Mouse (Mus musculus): ENCODE data around the gene Rnasel. TPM values are rescaled to one million over a fixed set of nuclear protein-coding genes. Genes with fewer than 3 reads are reported as not detected.
A peak's percentile ranks its signal among the peaks of the same experiment; 100 is the strongest.
"Not testable (repeated sequence)": the region's sequence is repeated elsewhere in the genome, so short reads cannot be mapped to it uniquely, and the experiment has no call there.

Gene Rnasel
- polyA plus RNA-seq, 1 experiment from 2014 or later, result 15.5 TPM

- Histone ChIP-seq H3K4me2 (peak overlapping the region; percentile 57), H3K9ac (no peak overlapping the region), H3K36me3 (no peaks in the 10 kb centered on the region), H3K4me1 (peaks cover 16% of the 10 kb centered on the region), H3K9me3 (no peaks in the 10 kb centered on the region), H3K4me3 (replicated peaks) (peak overlapping the region; percentile 32), H3K27me3 (replicated peaks) (no peaks in the 10 kb centered on the region), H3K27ac (peak overlapping the region; percentile 73)
- peak; percentile 37; the same call in 1 of the 2 replicates for ATAC-seq (ENCODE audit: insufficient read depth, low FRiP score, low read depth)
- WGBS, result 27% methylated on average over 13 of the region's 13 CpGs
These were observed 2.6 kb downstream of the Rnasel start for GRCm38 (mm10) chr1:153751763-153752301.

GRCm38 (mm10) chr1:153752521-153752920, 3.3 kb downstream of the Rnasel start:
- Histone ChIP-seq H3K27ac (peak overlapping the region; percentile 73; the same call in 1 of the 2 replicates), H3K9ac (no peak overlapping the region)
- 73% methylated on average over 6 of the region's 6 CpGs for WGBS

GRCm38 (mm10) chr1:153753725-153754464, 4.7 kb downstream of the Rnasel start:
- Histone ChIP-seq H3K36me3 (no peaks in the 10 kb centered on the region), H3K27ac (no peak overlapping the region), H3K9me3 (no peaks in the 10 kb centered on the region), H3K9ac (no peak overlapping the region), H3K4me1 (peaks cover 11% of the 10 kb centered on the region), H3K4me3 (replicated peaks) (no peak overlapping the region), H3K4me2 (no peak overlapping the region), H3K27me3 (replicated peaks) (no peaks in the 10 kb centered on the region)
- WGBS, result 66% methylated on average over 25 of the region's 25 CpGs
- no peak for ATAC-seq (ENCODE audit: insufficient read depth, low FRiP score, low read depth)

More at GRCm38 (mm10) chr1:153752521-153752920, 3.3 kb downstream of the Rnasel start:
- H3K9me3 ChIP-seq, result no peaks in the 10 kb centered on the region
- H3K36me3 ChIP-seq, result no peaks in the 10 kb centered on the region
- H3K4me2 ChIP-seq, result peak overlapping the region; percentile 57
- no peak for ATAC-seq (ENCODE audit: insufficient read depth, low FRiP score, low read depth)
- peak overlapping the region; percentile 32 for H3K4me3 ChIP-seq (replicated peaks)
- peaks cover 16% of the 10 kb centered on the region for H3K4me1 ChIP-seq
- no peaks in the 10 kb centered on the region for H3K27me3 ChIP-seq (replicated peaks)

GRCm38 (mm10) chr1:153764136-153764535, 14.9 kb downstream of the Rnasel start:
- Histone ChIP-seq H3K4me1 (no peaks in the 10 kb centered on the region), H3K36me3 (no peaks in the 10 kb centered on the region), H3K27ac (no peak overlapping the region), H3K4me3 (replicated peaks) (no peak overlapping the region), H3K4me2 (no peak overlapping the region), H3K9me3 (no peaks in the 10 kb centered on the region), H3K27me3 (replicated peaks) (no peaks in the 10 kb centered on the region), H3K9ac (no peak overlapping the region)
- ATAC-seq (ENCODE audit: insufficient read depth, low FRiP score, low read depth), result no peak
- 86% methylated on average over 11 of the region's 11 CpGs for WGBS

GRCm38 (mm10) chr1:153766298-153766697, 17.1 kb downstream of the Rnasel start:
- Histone ChIP-seq H3K4me2 (no peak overlapping the region), H3K27me3 (replicated peaks) (no peaks in the 10 kb centered on the region), H3K4me3 (replicated peaks) (no peak overlapping the region), H3K9ac (no peak overlapping the region), H3K9me3 (no peaks in the 10 kb centered on the region), H3K4me1 (no peaks in the 10 kb centered on the region), H3K36me3 (no peaks in the 10 kb centered on the region), H3K27ac (no peak overlapping the region)
- no peak for ATAC-seq (ENCODE audit: insufficient read depth, low FRiP score, low read depth)
- 62% methylated on average over 8 of the region's 8 CpGs for WGBS

GRCm38 (mm10) chr1:153767281-153767680, 18.1 kb downstream of the Rnasel start:
- 70% methylated on average over 1 of the region's 1 CpGs for WGBS
- Histone ChIP-seq H3K4me3 (replicated peaks) (no peak overlapping the region), H3K4me1 (no peaks in the 10 kb centered on the region), H3K4me2 (no peak overlapping the region), H3K27me3 (replicated peaks) (no peaks in the 10 kb centered on the region), H3K27ac (no peak overlapping the region), H3K9ac (no peak overlapping the region), H3K9me3 (no peaks in the 10 kb centered on the region), H3K36me3 (no peaks in the 10 kb centered on the region)
- ATAC-seq (ENCODE audit: insufficient read depth, low FRiP score, low read depth), result no peak

- no peak overlapping the region for H3K9ac ChIP-seq
- H3K4me2 ChIP-seq, result no peak overlapping the region
- ATAC-seq (ENCODE audit: insufficient read depth, low FRiP score, low read depth), result no peak
- no peak overlapping the region for H3K27ac ChIP-seq
- H3K4me1 ChIP-seq, result no peaks in the 10 kb centered on the region
- H3K4me3 ChIP-seq (replicated peaks), result no peak overlapping the region
- H3K27me3 ChIP-seq (replicated peaks), result no peaks in the 10 kb centered on the region
- 59% methylated on average over 5 of the region's 5 CpGs for WGBS
- no peaks in the 10 kb centered on the region for H3K36me3 ChIP-seq
- no peaks in the 10 kb centered on the region for H3K9me3 ChIP-seq
These were observed 19.2 kb downstream of the Rnasel start for GRCm38 (mm10) chr1:153768465-153768864.

GRCm38 (mm10) chr1:153769571-153769970, 20.3 kb downstream of the Rnasel start:
- H3K4me1 ChIP-seq; H3K4me2 ChIP-seq; H3K36me3 ChIP-seq; H3K9ac ChIP-seq; H3K27me3 ChIP-seq (replicated peaks); H3K9me3 ChIP-seq; H3K4me3 ChIP-seq (replicated peaks): not testable (repeated sequence)
- WGBS, result 55% methylated on average over 6 of the region's 6 CpGs
- peak overlapping the region; percentile 23; the same call in 1 of the 2 replicates for H3K27ac ChIP-seq
- ATAC-seq (ENCODE audit: insufficient read depth, low FRiP score, low read depth), result 0 out of 2 replicates have a peak, but pooled peaks have one; percentile 12

- peak; percentile 75 for ATAC-seq (ENCODE audit: insufficient read depth, low FRiP score, low read depth)
- no peak overlapping the region for H3K9ac ChIP-seq
- no peaks in the 10 kb centered on the region for H3K9me3 ChIP-seq
- H3K36me3 ChIP-seq, result no peaks in the 10 kb centered on the region
- 58% methylated on average over 10 of the region's 10 CpGs for WGBS
- H3K4me3 ChIP-seq (replicated peaks), result no peak overlapping the region
- no peaks in the 10 kb centered on the region for H3K4me1 ChIP-seq
- H3K27me3 ChIP-seq (replicated peaks), result no peaks in the 10 kb centered on the region
- peak overlapping the region; percentile 23; the same call in 1 of the 2 replicates for H3K27ac ChIP-seq
- H3K4me2 ChIP-seq, result no peak overlapping the region
These were observed 21.0 kb downstream of the Rnasel start for GRCm38 (mm10) chr1:153769998-153770775.

GRCm38 (mm10) chr1:153770776-153771167, 21.5 kb downstream of the Rnasel start:
- H3K27me3 ChIP-seq (replicated peaks), result no peaks in the 10 kb centered on the region
- H3K9ac ChIP-seq, result no peak overlapping the region
- H3K9me3 ChIP-seq, result no peaks in the 10 kb centered on the region
- no peaks in the 10 kb centered on the region for H3K36me3 ChIP-seq
- no peaks in the 10 kb centered on the region for H3K4me1 ChIP-seq
- no peak for ATAC-seq (ENCODE audit: insufficient read depth, low FRiP score, low read depth)
- H3K4me3 ChIP-seq (replicated peaks), result no peak overlapping the region
- no peak overlapping the region for H3K4me2 ChIP-seq
- no peak overlapping the region for H3K27ac ChIP-seq
- WGBS, result 75% methylated on average over 1 of the region's 1 CpGs

GRCm38 (mm10) chr1:153775174-153775573, 25.9 kb downstream of the Rnasel start:
- H3K9me3 ChIP-seq, result no peaks in the 10 kb centered on the region
- no peak overlapping the region for H3K27ac ChIP-seq
- ATAC-seq (ENCODE audit: insufficient read depth, low FRiP score, low read depth), result no peak
- H3K4me3 ChIP-seq (replicated peaks), result no peak overlapping the region
- no peaks in the 10 kb centered on the region for H3K27me3 ChIP-seq (replicated peaks)
- WGBS, result 70% methylated on average over 6 of the region's 6 CpGs
- no peaks in the 10 kb centered on the region for H3K4me1 ChIP-seq
- H3K9ac ChIP-seq, result no peak overlapping the region
- no peaks in the 10 kb centered on the region for H3K36me3 ChIP-seq
- no peak overlapping the region for H3K4me2 ChIP-seq

- H3K9me3 ChIP-seq, result no peaks in the 10 kb centered on the region
- H3K4me3 ChIP-seq (replicated peaks), result no peak overlapping the region
- 80% methylated on average over 7 of the region's 7 CpGs for WGBS
- no peaks in the 10 kb centered on the region for H3K27me3 ChIP-seq (replicated peaks)
- ATAC-seq (ENCODE audit: insufficient read depth, low FRiP score, low read depth), result no peak
- no peak overlapping the region for H3K4me2 ChIP-seq
- H3K27ac ChIP-seq, result no peak overlapping the region
- no peaks in the 10 kb centered on the region for H3K4me1 ChIP-seq
- no peak overlapping the region for H3K9ac ChIP-seq
- H3K36me3 ChIP-seq, result no peaks in the 10 kb centered on the region
These were observed 27.0 kb downstream of the Rnasel start for GRCm38 (mm10) chr1:153776257-153776656.

All from stomach, embryonic 15.5 days (tissue).